Mouse (Mus musculus) kidney, embryonic 14.5 days (tissue): Measurements from ENCODE around the gene Slc22a8. TPM values are rescaled to one million over a fixed set of nuclear protein-coding genes. Genes with fewer than 3 reads are reported as not detected.

ENCODE experiments used
- ATAC-seq: fragments of 200-750 bp; cut with Nextera tagmentation; 2 replicates; pipeline ENCODE4 v1.8.0; 2017; ENCODE audit warnings: moderate number of reproducible peaks, mild to moderate bottlenecking, moderate TSS enrichment, moderate library complexity; ENCODE audit not compliant: low FRiP score, low TSS enrichment
- H3K27ac ChIP-seq: fragments of 300-500 bp; sonication (generic); 2 replicates; pipeline ENCODE4 v1.5.1; 2014; ENCODE audit warnings: low read depth, mild to moderate bottlenecking, low read length, moderate library complexity, mixed read lengths
- H3K27me3 ChIP-seq: fragments of 300-500 bp; sonication (generic); 2 replicates; pipeline ENCODE4 v1.6.1; 2014; ENCODE audit warnings: mild to moderate bottlenecking, low read length; ENCODE audit not compliant: control insufficient read depth, insufficient read depth
- H3K36me3 ChIP-seq: fragments of 300-500 bp; sonication (generic); 2 replicates; pipeline ENCODE4 v1.6.1; 2014; ENCODE audit warnings: low read length, mixed read lengths; ENCODE audit not compliant: control insufficient read depth, insufficient read depth
- H3K4me1 ChIP-seq: fragments of 300-500 bp; sonication (generic); 2 replicates; pipeline ENCODE4 v1.6.1; 2014; ENCODE audit warnings: low read length, mixed read lengths; ENCODE audit not compliant: control insufficient read depth, insufficient read depth
- H3K4me2 ChIP-seq: fragments of 300-500 bp; sonication (generic); replicated peaks from 2 replicates; pipeline ENCODE4 v1.6.1; 2014; ENCODE audit warnings: low read depth, mild to moderate bottlenecking, low read length
- H3K4me3 ChIP-seq: fragments of 300-500 bp; sonication (generic); 2 replicates; pipeline ENCODE4 v1.5.1; 2014; ENCODE audit warnings: mild to moderate bottlenecking, low read length
- H3K9ac ChIP-seq: fragments of 300-500 bp; sonication (generic); 2 replicates; pipeline ENCODE4 v1.6.1; 2014; ENCODE audit warnings: low read depth, mild to moderate bottlenecking, low read length, moderate library complexity
- H3K9me3 ChIP-seq: fragments of 300-500 bp; sonication (generic); 2 replicates; pipeline ENCODE4 v1.6.1; 2016; ENCODE audit warnings: low read length; ENCODE audit not compliant: control insufficient read depth
- WGBS: fragments of 180-500 bp; shearing (Covaris S2); extraction: QIAGEN DNeasy Blood & Tissue Kit; methylation state at CpG from one replicate; pipeline ENCODE4 v1.1.7; 2014; 5-methylcytosine and 5-hydroxymethylcytosine counted together
- polyA plus RNA-seq: library from polyadenylated mRNA; unstranded; fragments of >200 nt; fragmentation: Nextera tagmentation; extraction: Ambion mirVana; gene quantifications from 2 replicates; pipeline ENCODE4 v1.2.1, GENCODE M21; 2014

Gene Slc22a8
- polyA plus RNA-seq, 1 experiment from 2014 or later, result 3.9 TPM

GRCm38 (mm10) chr19:8592155-8592554, 1.1 kb downstream of the Slc22a8 start:
- Histone ChIP-seq H3K4me1 (peaks cover 11% of the 10 kb centered on the region), H3K4me2 (no peak overlapping the region), H3K9me3 (no peaks in the 10 kb centered on the region), H3K36me3 (no peaks in the 10 kb centered on the region), H3K27me3 (no peaks in the 10 kb centered on the region), H3K4me3 (no peak overlapping the region), H3K9ac (no peak overlapping the region), H3K27ac (no peak overlapping the region)
- 60% methylated on average over 2 of the region's 2 CpGs for WGBS
- ATAC-seq, result no peak

- peak; percentile 78 for ATAC-seq
- H3K9ac ChIP-seq, result no peak overlapping the region
- WGBS, result 68% methylated on average over 6 of the region's 6 CpGs
- H3K4me3 ChIP-seq, result no peak overlapping the region
- no peaks in the 10 kb centered on the region for H3K27me3 ChIP-seq
- peak overlapping the region; percentile 12; the same call in 1 of the 2 replicates for H3K27ac ChIP-seq
- no peak overlapping the region for H3K4me2 ChIP-seq
- no peaks in the 10 kb centered on the region for H3K9me3 ChIP-seq
- no peaks in the 10 kb centered on the region for H3K36me3 ChIP-seq
- peaks cover 11% of the 10 kb centered on the region for H3K4me1 ChIP-seq
These were observed 1.9 kb downstream of the Slc22a8 start for GRCm38 (mm10) chr19:8592873-8593408.

GRCm38 (mm10) chr19:8593833-8594232, 2.8 kb downstream of the Slc22a8 start:
- 89% methylated on average over 11 of the region's 11 CpGs for WGBS

GRCm38 (mm10) chr19:8594518-8594917, 3.5 kb downstream of the Slc22a8 start:
- Histone ChIP-seq H3K36me3 (no peaks in the 10 kb centered on the region), H3K4me2 (peak overlapping the region; percentile 15; the same call in 1 of the 2 replicates), H3K4me1 (peaks cover 11% of the 10 kb centered on the region), H3K9ac (no peak overlapping the region), H3K9me3 (no peaks in the 10 kb centered on the region), H3K27me3 (no peaks in the 10 kb centered on the region), H3K4me3 (no peak overlapping the region), H3K27ac (no peak overlapping the region)
- no peak for ATAC-seq
- WGBS, result 5% methylated on average over 1 of the region's 1 CpGs

More at GRCm38 (mm10) chr19:8593833-8594232, 2.8 kb downstream of the Slc22a8 start:
- H3K4me2 ChIP-seq, result no peak overlapping the region
- no peak overlapping the region for H3K9ac ChIP-seq
- no peaks in the 10 kb centered on the region for H3K36me3 ChIP-seq
- H3K27me3 ChIP-seq, result no peaks in the 10 kb centered on the region
- ATAC-seq, result no peak
- no peak overlapping the region for H3K27ac ChIP-seq
- H3K4me3 ChIP-seq, result no peak overlapping the region
- no peaks in the 10 kb centered on the region for H3K9me3 ChIP-seq
- H3K4me1 ChIP-seq, result peaks cover 11% of the 10 kb centered on the region

- Histone ChIP-seq H3K9me3 (no peaks in the 10 kb centered on the region), H3K36me3 (no peaks in the 10 kb centered on the region), H3K4me3 (no peak overlapping the region), H3K4me2 (no peak overlapping the region), H3K9ac (no peak overlapping the region), H3K27me3 (no peaks in the 10 kb centered on the region), H3K4me1 (peaks cover 13% of the 10 kb centered on the region), H3K27ac (peak overlapping the region; percentile 42; the same call in 1 of the 2 replicates)
- 60% methylated on average over 4 of the region's 4 CpGs for WGBS
- no peak for ATAC-seq
These were observed 6.2 kb downstream of the Slc22a8 start for GRCm38 (mm10) chr19:8597269-8597668.

- no peaks in the 10 kb centered on the region for H3K9me3 ChIP-seq
- ATAC-seq, result no peak
- no peaks in the 10 kb centered on the region for H3K27me3 ChIP-seq
- H3K27ac ChIP-seq, result no peak overlapping the region
- H3K4me2 ChIP-seq, result no peak overlapping the region
- no peak overlapping the region for H3K4me3 ChIP-seq
- H3K9ac ChIP-seq, result no peak overlapping the region
- peaks cover 10% of the 10 kb centered on the region for H3K4me1 ChIP-seq
- WGBS, result 80% methylated on average over 2 of the region's 2 CpGs
- no peaks in the 10 kb centered on the region for H3K36me3 ChIP-seq
These were observed 8.2 kb downstream of the Slc22a8 start for GRCm38 (mm10) chr19:8599229-8599628.

GRCm38 (mm10) chr19:8601922-8602321, 10.9 kb downstream of the Slc22a8 start:
- H3K9me3 ChIP-seq, result no peaks in the 10 kb centered on the region
- H3K4me2 ChIP-seq, result no peak overlapping the region
- no peak overlapping the region for H3K4me3 ChIP-seq
- no peak overlapping the region for H3K9ac ChIP-seq
- peaks cover 2% of the 10 kb centered on the region; the same call in 1 of the 2 replicates for H3K4me1 ChIP-seq
- no peak for ATAC-seq
- no peak overlapping the region for H3K27ac ChIP-seq
- no peaks in the 10 kb centered on the region for H3K36me3 ChIP-seq
- H3K27me3 ChIP-seq, result no peaks in the 10 kb centered on the region

- no peak overlapping the region for H3K9ac ChIP-seq
- 60% methylated on average over 3 of the region's 3 CpGs for WGBS
- no peaks in the 10 kb centered on the region for H3K36me3 ChIP-seq
- no peak for ATAC-seq
- no peaks in the 10 kb centered on the region for H3K27me3 ChIP-seq
- no peaks in the 10 kb centered on the region for H3K9me3 ChIP-seq
- no peak overlapping the region for H3K4me3 ChIP-seq
- H3K4me1 ChIP-seq, result peaks cover 2% of the 10 kb centered on the region; the same call in 1 of the 2 replicates
- H3K4me2 ChIP-seq, result no peak overlapping the region
- H3K27ac ChIP-seq, result no peak overlapping the region
These were observed 11.9 kb downstream of the Slc22a8 start for GRCm38 (mm10) chr19:8602914-8603313.

- Histone ChIP-seq H3K9me3 (no peaks in the 10 kb centered on the region), H3K4me2 (no peak overlapping the region), H3K4me1 (peaks cover 2% of the 10 kb centered on the region; the same call in 1 of the 2 replicates), H3K27me3 (no peaks in the 10 kb centered on the region), H3K27ac (no peak overlapping the region), H3K4me3 (no peak overlapping the region), H3K36me3 (no peaks in the 10 kb centered on the region), H3K9ac (no peak overlapping the region)
- 93% methylated on average over 8 of the region's 8 CpGs for WGBS
- no peak for ATAC-seq
These were observed 13.6 kb downstream of the Slc22a8 start for GRCm38 (mm10) chr19:8604536-8605240.
